Mouse (Mus musculus): Measurements from ENCODE around the gene Nkapd1. TPM values are rescaled to one million over a fixed set of nuclear protein-coding genes. Genes with fewer than 3 reads are reported as not detected.

The Nkapd1 gene
- polyA plus RNA-seq, 1 experiment from 2014 or later = 30.6 TPM

DNA sequence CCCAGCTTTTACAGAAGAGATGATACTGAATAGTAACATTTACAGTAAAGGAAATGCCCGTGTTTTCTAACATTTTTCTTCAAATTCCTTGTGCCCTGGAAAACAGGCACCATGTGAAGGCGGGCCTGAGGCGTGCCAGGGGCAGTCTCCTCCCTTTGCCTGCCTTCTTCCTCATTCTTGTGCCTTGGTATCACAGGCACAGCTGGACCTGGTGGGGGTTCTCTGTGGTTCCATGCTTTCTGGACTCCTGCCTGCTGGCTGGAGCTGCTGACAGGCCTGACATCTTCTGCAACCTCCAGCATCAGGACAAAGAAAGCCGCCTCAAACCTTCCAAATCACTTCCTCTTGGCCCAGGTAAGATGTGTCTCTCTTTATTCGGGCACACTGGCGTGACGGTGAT lies 52.1 kb downstream of the Nkapd1 start:
- Histone ChIP-seq H3K9ac (ENCODE audit: low read depth, low read length) (no peak overlapping the region), H3K9me3 (ENCODE audit: control insufficient read depth, low read length) (no peaks in the 10 kb centered on the region), H3K4me1 (replicated peaks; ENCODE audit: control insufficient read depth, insufficient read depth, low read length) (no peaks in the 10 kb centered on the region), H3K4me3 (ENCODE audit: low read depth, low read length) (no peak overlapping the region), H3K27ac (ENCODE audit: low read depth, low read length) (no peak overlapping the region), H3K4me2 (replicated peaks; ENCODE audit: low read depth, low read length) (no peak overlapping the region), H3K27me3 (ENCODE audit: control insufficient read depth, insufficient read depth, low read length) (no peaks in the 10 kb centered on the region), H3K36me3 (ENCODE audit: control insufficient read depth, insufficient read depth, low read length) (no peaks in the 10 kb centered on the region)
- DNase-seq (ENCODE audit: low spot score) (no peak), ATAC-seq (ENCODE audit: low FRiP score) (no peak)
- WGBS = 78% methylated on average over 7 of the region's 7 CpGs

DNA sequence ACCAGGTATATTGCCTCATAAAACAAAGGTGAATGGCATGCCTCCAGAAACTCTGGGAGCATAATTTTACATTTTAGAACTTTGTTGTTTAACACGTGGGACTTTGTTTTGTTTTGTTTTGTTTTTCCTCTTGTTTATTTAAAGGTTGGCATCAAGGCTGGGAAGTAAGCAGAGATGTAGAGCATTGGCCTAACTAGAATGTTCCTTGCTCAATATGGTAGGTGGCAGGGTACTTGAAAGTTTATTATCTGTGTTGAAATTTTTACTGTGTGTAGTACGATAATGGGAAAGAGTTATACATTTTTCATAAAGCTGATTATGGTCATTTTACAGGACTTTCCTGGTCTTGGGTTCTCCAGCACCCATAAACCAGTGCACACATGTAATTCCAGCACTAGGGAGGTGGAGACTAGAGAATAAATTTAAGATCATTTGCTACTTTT lies 55.3 kb downstream of the Nkapd1 start:
- no peaks in the 10 kb centered on the region for H3K36me3 ChIP-seq (ENCODE audit: control insufficient read depth, insufficient read depth, low read length)
- no peak overlapping the region for H3K27ac ChIP-seq (ENCODE audit: low read depth, low read length)
- 84% methylated on average over 2 of the region's 2 CpGs for WGBS

DNA sequence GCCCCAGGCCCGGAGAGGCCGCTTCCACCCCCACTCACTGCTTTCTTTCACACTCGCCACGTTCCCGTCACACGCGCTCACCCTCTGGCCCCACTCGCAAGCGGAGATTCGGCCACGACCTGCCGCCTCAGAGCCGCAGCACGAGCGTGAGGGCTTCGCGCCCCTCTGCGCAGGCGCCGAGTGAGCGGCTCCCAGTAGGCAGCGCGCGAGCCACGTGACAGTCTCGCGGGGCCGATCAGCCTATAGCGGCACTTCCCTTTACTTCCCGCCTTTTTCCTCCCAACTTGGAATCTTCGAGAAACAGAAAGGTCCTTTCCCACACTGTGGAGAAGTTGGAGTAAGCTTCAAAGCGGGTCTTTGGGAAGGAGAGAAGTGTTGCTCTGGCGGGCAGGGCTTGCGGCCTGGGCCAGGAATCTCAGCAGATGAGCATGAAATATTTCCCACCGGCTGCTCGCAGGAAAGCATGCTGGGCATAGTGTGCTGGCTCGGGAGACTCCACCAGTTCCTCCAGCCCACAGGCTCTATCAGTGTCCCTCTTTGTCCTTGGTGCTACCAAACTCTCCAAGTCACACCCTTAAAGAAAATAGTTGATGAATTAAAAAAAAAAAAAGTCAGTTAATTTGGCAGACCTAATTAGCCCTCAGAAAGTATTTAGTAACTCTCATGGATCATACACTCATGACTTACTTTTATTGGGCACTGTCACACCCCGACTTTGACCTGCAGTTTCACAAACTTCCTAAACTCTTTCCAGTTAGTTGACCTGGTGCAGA lies 55.9 kb downstream of the Nkapd1 start, which contains the start of gene Tex12:
TSS of gene Tex12 (minus strand) at position 181 of the 773 bp plus-strand sequence.
- no peak for ATAC-seq (ENCODE audit: low FRiP score)

More for the DNA sequence above, 55.3 kb downstream of the Nkapd1 start:
- no peak for DNase-seq (ENCODE audit: low spot score)
- ATAC-seq (ENCODE audit: low FRiP score) = no peak
- Histone ChIP-seq H3K9me3 (ENCODE audit: control insufficient read depth, low read length) (no peaks in the 10 kb centered on the region), H3K4me1 (replicated peaks; ENCODE audit: control insufficient read depth, insufficient read depth, low read length) (no peaks in the 10 kb centered on the region), H3K27me3 (ENCODE audit: control insufficient read depth, insufficient read depth, low read length) (no peaks in the 10 kb centered on the region), H3K4me2 (replicated peaks; ENCODE audit: low read depth, low read length) (no peak overlapping the region), H3K9ac (ENCODE audit: low read depth, low read length) (no peak overlapping the region), H3K4me3 (ENCODE audit: low read depth, low read length) (no peak overlapping the region)

More for the DNA sequence above, 55.9 kb downstream of the Nkapd1 start, which contains the start of gene Tex12:
- no peaks in the 10 kb centered on the region for H3K27me3 ChIP-seq (ENCODE audit: control insufficient read depth, insufficient read depth, low read length)
- H3K36me3 ChIP-seq (ENCODE audit: control insufficient read depth, insufficient read depth, low read length) = no peaks in the 10 kb centered on the region
- H3K27ac ChIP-seq (ENCODE audit: low read depth, low read length) = no peak within 1 kb of the TSS
- 88% methylated on average over 38 of the region's 38 CpGs for WGBS
- DNase-seq (ENCODE audit: low spot score) = no peak
- H3K4me2 ChIP-seq (replicated peaks; ENCODE audit: low read depth, low read length) = no peak within 1 kb of the TSS
- H3K9ac ChIP-seq (ENCODE audit: low read depth, low read length) = no peak within 1 kb of the TSS
- no peaks in the 10 kb centered on the region for H3K4me1 ChIP-seq (replicated peaks; ENCODE audit: control insufficient read depth, insufficient read depth, low read length)
- H3K9me3 ChIP-seq (ENCODE audit: control insufficient read depth, low read length) = no peaks in the 10 kb centered on the region
- H3K4me3 ChIP-seq (ENCODE audit: low read depth, low read length) = no peak within 1 kb of the TSS

Other genes with a start within 250 kb of the Nkapd1 start
- 0.59 and 0.68 TPM in 2 replicates for gene Plet1, start 122.9 kb downstream of the Nkapd1 start, polyA plus RNA-seq (2014; fragmentation: Nextera tagmentation; extraction: Ambion mirVana)
- gene Pts, start 88.7 kb downstream of the Nkapd1 start, polyA plus RNA-seq (2014; fragmentation: Nextera tagmentation; extraction: Ambion mirVana) = 92.6 and 98.2 TPM in 2 replicates
- gene Il18, start 62.6 kb downstream of the Nkapd1 start, polyA plus RNA-seq (2014; fragmentation: Nextera tagmentation; extraction: Ambion mirVana) = 5.2 and 8.5 TPM in 2 replicates
- gene Bco2, start 62.3 kb downstream of the Nkapd1 start, polyA plus RNA-seq (2014; fragmentation: Nextera tagmentation; extraction: Ambion mirVana) = 0.14 and 0.20 TPM in 2 replicates
- gene Tex12, start 56.1 kb downstream of the Nkapd1 start, polyA plus RNA-seq (2014; fragmentation: Nextera tagmentation; extraction: Ambion mirVana) = 0.15 and 0.17 TPM in 2 replicates
- 254 and 265 TPM in 2 replicates for gene Sdhd, start 13.7 kb downstream of the Nkapd1 start, polyA plus RNA-seq (2014; fragmentation: Nextera tagmentation; extraction: Ambion mirVana)
- gene Timm8b, start 13.6 kb downstream of the Nkapd1 start, polyA plus RNA-seq (2014; fragmentation: Nextera tagmentation; extraction: Ambion mirVana) = 325 TPM in 2 replicates
- gene Pih1d2, start 143 bp downstream of the Nkapd1 start, polyA plus RNA-seq (2014; fragmentation: Nextera tagmentation; extraction: Ambion mirVana) = 9.0 and 9.8 TPM in 2 replicates
- gene Dlat, start 42.3 kb upstream of the Nkapd1 start, polyA plus RNA-seq (2014; fragmentation: Nextera tagmentation; extraction: Ambion mirVana) = 54.9 and 59.2 TPM in 2 replicates
- gene Dixdc1, start 122.1 kb upstream of the Nkapd1 start, polyA plus RNA-seq (2014; fragmentation: Nextera tagmentation; extraction: Ambion mirVana) = 25.2 and 31.0 TPM in 2 replicates
- 1.3 and 1.7 TPM in 2 replicates for gene 2310030G06Rik, start 129.1 kb upstream of the Nkapd1 start, polyA plus RNA-seq (2014; fragmentation: Nextera tagmentation; extraction: Ambion mirVana)
- gene Cryab, start 133.9 kb upstream of the Nkapd1 start, polyA plus RNA-seq (2014; fragmentation: Nextera tagmentation; extraction: Ambion mirVana) = 5.9 and 7.4 TPM in 2 replicates
- 1.9 and 2.4 TPM in 2 replicates for gene Hspb2, start 134.9 kb upstream of the Nkapd1 start, polyA plus RNA-seq (2014; fragmentation: Nextera tagmentation; extraction: Ambion mirVana)
- 13.4 and 15.5 TPM in 2 replicates for gene Fdxacb1, start 150.8 kb upstream of the Nkapd1 start, polyA plus RNA-seq (2014; fragmentation: Nextera tagmentation; extraction: Ambion mirVana)
- gene Alg9, start 157.6 kb upstream of the Nkapd1 start, polyA plus RNA-seq (2014; fragmentation: Nextera tagmentation; extraction: Ambion mirVana) = 38.3 and 39.3 TPM in 2 replicates
- gene 1110032A03Rik, start 158.1 kb upstream of the Nkapd1 start, polyA plus RNA-seq (2014; fragmentation: Nextera tagmentation; extraction: Ambion mirVana) = 38.5 and 42.3 TPM in 2 replicates
- gene Ppp2r1b, start 227.8 kb upstream of the Nkapd1 start, polyA plus RNA-seq (2014; fragmentation: Nextera tagmentation; extraction: Ambion mirVana) = 105 and 118 TPM in 2 replicates